In genomic region chrX:49493739-49494449, GRCm38 (mm10) we compare ENCODE assay signal across 10 mouse cellular contexts. TPM values are rescaled to one million over a fixed set of nuclear protein-coding genes. Genes with fewer than 3 reads are reported as not detected.
DNase-seq lines count a peak whose midpoint lies in the region; ATAC-seq and TF ChIP-seq lines count a peak whose summit lies in the region.
"Had no signal": no experiment of that assay in that cellular context is flagged by ENCODE, and none has a peak within 500 bp of the region (broad histone marks: within the 10 kb centered on the region; RNA-seq: fewer than 3 reads in every experiment).

No protein-coding gene starts in this region.

- H3K4me1 ChIP-seq in heart, embryonic 15.5 days (replicated peaks) = no peaks in the 10 kb centered on the region
- no peaks in the 10 kb centered on the region for H3K4me1 ChIP-seq in embryonic facial prominence, embryonic 10.5 days
- H3K4me1 ChIP-seq in hindbrain, postnatal 0 days (ENCODE audit: insufficient read depth, low read length) = no peaks in the 10 kb centered on the region
- H3K4me1 ChIP-seq in midbrain, embryonic 15.5 days = peaks cover 3% of the 10 kb centered on the region; the same call in 1 of the 2 replicates

- no peak overlapping the region for H3K9ac ChIP-seq in heart, embryonic 15.5 days
- H3K9ac ChIP-seq in hindbrain, postnatal 0 days (replicated peaks; ENCODE audit: low read length) = no peak overlapping the region
- no peak overlapping the region for H3K9ac ChIP-seq in midbrain, embryonic 15.5 days

- TF ChIP-seq CTCF in hindbrain, postnatal 0 days (IDR thresholded peaks at IDR 0.05; ENCODE audit: low read depth) = peak; percentile 17; the same call in 1 of the 2 replicates

- H3K36me3 ChIP-seq in heart, embryonic 15.5 days = no peaks in the 10 kb centered on the region
- no peaks in the 10 kb centered on the region for H3K36me3 ChIP-seq in embryonic facial prominence, embryonic 10.5 days (replicated peaks)
- H3K36me3 ChIP-seq in hindbrain, postnatal 0 days (ENCODE audit: insufficient read depth, low read length) = no peaks in the 10 kb centered on the region
- H3K36me3 ChIP-seq in midbrain, embryonic 15.5 days (replicated peaks) = no peaks in the 10 kb centered on the region

- DNase-seq in heart, adult 11 months = no peak
- peak; percentile 20 for DNase-seq in embryonic facial prominence, embryonic 10.5 days (ENCODE audit: low spot score)
- DNase-seq in hindbrain, postnatal 0 days (ENCODE audit: low spot score) = no peak
- no peak for DNase-seq in adrenal gland, adult 8-10 months
- no peak for DNase-seq in adrenal gland, postnatal 25 days
- no peak for DNase-seq in thymus, postnatal 10 days (ENCODE audit: low spot score in 2 of 2)

- peak overlapping the region; percentile 35 for H3K4me3 ChIP-seq in heart, embryonic 15.5 days
- peak overlapping the region; percentile 50 for H3K4me3 ChIP-seq in embryonic facial prominence, embryonic 10.5 days
- H3K4me3 ChIP-seq in hindbrain, postnatal 0 days (ENCODE audit: low read length) = peak overlapping the region; percentile 38
- peak overlapping the region; percentile 37 for H3K4me3 ChIP-seq in midbrain, embryonic 15.5 days

- H3K27ac ChIP-seq in heart, embryonic 15.5 days = no peak overlapping the region
- H3K27ac ChIP-seq in embryonic facial prominence, embryonic 10.5 days (replicated peaks) = no peak overlapping the region
- H3K27ac ChIP-seq in hindbrain, postnatal 0 days = no peak overlapping the region
- H3K27ac ChIP-seq in midbrain, embryonic 15.5 days = no peak overlapping the region

- ATAC-seq in heart, embryonic 15.5 days (replicated peaks; ENCODE audit: insufficient number of reproducible peaks, insufficient read depth, low FRiP score, low read depth) = no peak
- ATAC-seq in hindbrain, postnatal 0 days = 0 out of 2 replicates have a peak, but pooled peaks have one; percentile 40
- ATAC-seq in midbrain, embryonic 15.5 days (replicated peaks) = peak; percentile 74
- ATAC-seq: inflammation-experienced regulatory T-cells, adult 6 months had no signal

- peak overlapping the region; percentile 58 for H3K4me2 ChIP-seq in heart, embryonic 15.5 days
- H3K4me2 ChIP-seq in hindbrain, postnatal 0 days (ENCODE audit: low read depth, low read length) = peak overlapping the region; percentile 62
- peak overlapping the region; percentile 68 for H3K4me2 ChIP-seq in midbrain, embryonic 15.5 days

- H3K9me3 ChIP-seq in heart, embryonic 15.5 days (replicated peaks) = no peaks in the 10 kb centered on the region
- no peaks in the 10 kb centered on the region for H3K9me3 ChIP-seq in embryonic facial prominence, embryonic 10.5 days
- H3K9me3 ChIP-seq in hindbrain, postnatal 0 days (ENCODE audit: low read length) = no peaks in the 10 kb centered on the region
- no peaks in the 10 kb centered on the region for H3K9me3 ChIP-seq in midbrain, embryonic 15.5 days

- H3K27me3 ChIP-seq in heart, embryonic 15.5 days = peaks cover 31% of the 10 kb centered on the region
- H3K27me3 ChIP-seq in embryonic facial prominence, embryonic 10.5 days (replicated peaks; ENCODE audit: low read depth, poor library complexity, severe bottlenecking) = peaks cover 71% of the 10 kb centered on the region
- no peaks in the 10 kb centered on the region for H3K27me3 ChIP-seq in hindbrain, postnatal 0 days (ENCODE audit: insufficient read depth, low read length)
- no peaks in the 10 kb centered on the region; the same call in none of the 2 replicates for H3K27me3 ChIP-seq in midbrain, embryonic 15.5 days (replicated peaks)

- WGBS in heart, embryonic 15.5 days = 6% methylated on average over 46 of the region's 46 CpGs
- WGBS in embryonic facial prominence, embryonic 10.5 days = 13% methylated on average over 46 of the region's 46 CpGs
- WGBS in hindbrain, postnatal 0 days = 26% methylated on average over 46 of the region's 46 CpGs
- 17% methylated on average over 46 of the region's 46 CpGs for WGBS in midbrain, embryonic 15.5 days

RNA-seq across cellular contexts. Expression of gene Arhgap36, which starts 30.1 kb away (rescaled TPM):
- polyA plus RNA-seq in heart, embryonic 15.5 days (2015; fragmentation: Nextera tagmentation; extraction: Ambion mirVana) = 1.2 and 1.8 TPM in 2 replicates
- 1.2 and 1.6 TPM in 2 replicates for polyA plus RNA-seq in embryonic facial prominence, embryonic 10.5 days (2016; fragmentation: Nextera tagmentation; extraction: Ambion mirVana)
- total RNA-seq in hindbrain, postnatal 0 days (2014; rRNA removed) = 8.9 and 10.6 TPM in 2 replicates
- 14.5 and 16.0 TPM in 2 replicates for polyA plus RNA-seq in hindbrain, postnatal 0 days (2015; fragmentation: Nextera tagmentation; extraction: Ambion mirVana)
- polyA plus RNA-seq in midbrain, embryonic 15.5 days (2015; fragmentation: Nextera tagmentation; extraction: Ambion mirVana) = 2.9 and 3.5 TPM in 2 replicates
- total RNA-seq in adrenal gland, adult 8-10 months (2022) = 10 to 100 TPM in 1 of 4 experiments, 1 to 10 TPM in 2, under 1 TPM in 1; 0.84 to 11.7 (median 4.4) TPM
- total RNA-seq in adrenal gland, postnatal 25 days (2021) = 0.43 TPM in 1 of 2 replicates, not detected in the other
- total RNA-seq: neutrophil, adult 5-6 weeks had no signal
- polyA plus RNA-seq: inflammation-experienced regulatory T-cells, adult 6 months had no signal
